Mouse (Mus musculus) embryonic fibroblast, embryonic 13.5 days (primary cell): ENCODE data around the gene Clba1. TPM values are rescaled to one million over a fixed set of nuclear protein-coding genes. Genes with fewer than 3 reads are reported as not detected.

ENCODE experiments used
- H3K27ac ChIP-seq: 2 replicates; pipeline ENCODE4 v1.5.1; 2012; ENCODE audit warnings: low read length, control low read depth, inconsistent platforms; ENCODE audit not compliant: insufficient read depth
- H3K4me1 ChIP-seq: 2 replicates; pipeline ENCODE4 v1.6.1; 2011; ENCODE audit warnings: low read length; ENCODE audit not compliant: control insufficient read depth, insufficient read depth
- H3K4me3 ChIP-seq: 2 replicates; pipeline ENCODE4 v1.5.1; 2011; ENCODE audit warnings: mild to moderate bottlenecking, control low read depth, low read length; ENCODE audit not compliant: insufficient read depth
- CTCF ChIP-seq: IDR thresholded peaks from 2 replicates; pipeline ENCODE4 v1.5.1; 2011; ENCODE audit warnings: mild to moderate bottlenecking, control low read depth, low read length, moderate library complexity, borderline replicate concordance; ENCODE audit not compliant: insufficient read depth
- POLR2A ChIP-seq: IDR thresholded peaks from 2 replicates; pipeline ENCODE4 v1.6.1; 2011; ENCODE audit warnings: low read depth, mild to moderate bottlenecking, control low read depth, low read length, moderate library complexity
- polyA plus RNA-seq: library from polyadenylated mRNA; stranded (reverse); fragments of >200 nt; gene quantifications from 2 replicates; pipeline ENCODE4 v1.2.4, GENCODE M21; 2011; ENCODE audit warnings: low read depth; ENCODE audit not compliant: missing spikeins, insufficient read length

Gene Clba1
- polyA plus RNA-seq, 1 experiment = 13.0 TPM

DNA sequence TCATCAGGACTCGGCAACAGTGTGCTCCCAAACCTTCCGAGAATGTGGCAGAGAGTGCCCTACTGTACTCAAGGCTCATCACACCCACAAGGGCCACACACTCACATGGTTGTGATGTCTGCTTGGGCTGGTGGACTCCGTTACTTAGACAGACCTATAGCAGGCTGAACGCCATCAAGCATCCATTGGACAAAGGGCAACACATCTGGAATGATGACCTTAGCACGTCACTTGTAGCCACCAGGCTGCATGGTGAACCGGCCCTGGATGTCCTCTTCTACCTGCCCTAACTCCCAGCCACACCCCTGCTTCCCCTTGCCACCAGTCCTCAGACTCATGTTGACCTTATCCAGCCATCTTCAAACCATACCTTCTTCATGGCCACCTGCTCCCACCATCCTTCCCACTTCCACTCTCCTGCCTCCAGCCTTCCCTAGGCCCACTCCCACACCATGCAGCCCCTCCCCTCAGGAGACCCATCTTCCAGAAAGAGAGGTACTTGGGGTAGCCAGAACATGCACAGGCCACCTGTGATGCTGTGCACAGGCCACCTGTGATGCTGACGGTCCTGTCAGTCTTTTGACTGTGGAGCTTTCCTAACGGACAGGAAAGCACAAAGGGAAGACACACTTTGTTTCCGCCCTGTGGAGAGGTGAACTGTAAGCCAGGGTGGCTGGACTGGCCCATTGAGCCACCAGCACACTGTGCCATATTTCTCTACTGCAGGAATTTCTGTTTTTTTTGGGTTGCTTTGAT, 50.0 kb downstream of the Clba1 start:
- Histone ChIP-seq H3K4me1 (no peaks in the 10 kb centered on the region; the same call in 1 of the 2 replicates), H3K4me3 (no peak overlapping the region), H3K27ac (no peak overlapping the region)
- no peak for TF ChIP-seq POLR2A
- no peak for TF ChIP-seq CTCF

DNA sequence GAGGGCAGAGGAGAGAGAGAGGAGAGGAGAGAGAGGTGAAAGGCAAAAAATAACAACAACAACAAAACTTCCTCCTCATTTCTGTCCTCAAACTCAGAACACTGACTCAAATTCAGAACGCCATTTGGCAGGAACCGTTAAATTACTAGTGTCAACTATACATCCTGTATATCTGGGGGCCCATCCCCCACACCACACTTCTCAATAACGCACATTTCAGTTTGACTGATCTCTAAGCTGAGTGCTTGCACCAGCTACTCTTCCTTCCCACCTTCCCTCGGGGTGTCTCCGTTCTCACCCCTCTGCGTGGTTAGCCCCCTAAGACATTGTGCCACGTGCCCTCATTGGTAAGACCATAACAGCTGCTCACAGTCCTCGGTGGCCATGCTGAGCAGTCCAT, 51.2 kb downstream of the Clba1 start:
- TF ChIP-seq POLR2A (no peak), CTCF (no peak)
- no peak overlapping the region for H3K27ac ChIP-seq
- no peak overlapping the region for H3K4me3 ChIP-seq
- H3K4me1 ChIP-seq = no peaks in the 10 kb centered on the region; the same call in 1 of the 2 replicates

DNA sequence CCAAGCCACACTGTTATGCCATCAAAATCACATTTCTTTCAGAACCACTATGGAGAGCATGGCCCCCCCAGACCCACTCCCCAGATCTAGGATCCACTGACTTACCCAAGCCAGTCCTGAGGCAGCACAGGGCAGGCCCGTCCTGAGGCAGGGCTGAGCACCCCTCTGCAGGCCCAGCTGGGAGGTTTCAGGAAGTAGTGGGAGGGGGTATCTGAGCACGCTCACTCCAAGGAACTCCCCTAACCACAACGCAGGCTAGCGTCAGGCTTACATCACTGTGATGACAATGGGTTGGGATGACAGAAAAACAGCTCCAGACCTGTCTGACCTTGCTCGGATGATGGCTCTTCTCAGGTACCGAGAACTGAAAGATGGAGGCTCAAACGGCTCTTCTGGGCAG, 52.0 kb downstream of the Clba1 start:
- no peak overlapping the region for H3K4me3 ChIP-seq
- H3K4me1 ChIP-seq = no peaks in the 10 kb centered on the region; the same call in 1 of the 2 replicates
- TF ChIP-seq CTCF (no peak), POLR2A (no peak)
- H3K27ac ChIP-seq = no peak overlapping the region

DNA sequence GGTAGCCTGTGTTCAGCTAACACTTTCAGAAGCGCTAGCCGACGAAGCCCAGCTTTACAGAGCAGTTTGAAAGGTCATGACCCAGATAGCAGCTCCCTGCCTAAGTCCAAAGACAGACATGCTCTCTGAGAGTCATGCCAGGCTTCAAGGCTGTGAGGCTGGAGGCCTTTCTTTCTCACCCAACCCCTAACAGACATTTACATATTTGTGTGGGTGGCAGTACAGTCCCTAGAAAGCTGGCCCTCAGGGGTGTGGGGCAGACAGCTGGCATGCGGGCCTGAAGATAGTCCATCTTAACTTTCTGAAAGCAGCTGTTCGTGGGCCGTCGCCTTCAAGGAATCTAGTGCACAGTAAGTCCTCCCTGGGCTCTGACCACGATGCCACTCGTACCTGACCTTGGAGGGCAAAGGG, 53.2 kb downstream of the Clba1 start:
- Histone ChIP-seq H3K27ac (no peak overlapping the region), H3K4me3 (no peak overlapping the region), H3K4me1 (peaks cover 3% of the 10 kb centered on the region; the same call in 1 of the 2 replicates)
- no peak for TF ChIP-seq CTCF

DNA sequence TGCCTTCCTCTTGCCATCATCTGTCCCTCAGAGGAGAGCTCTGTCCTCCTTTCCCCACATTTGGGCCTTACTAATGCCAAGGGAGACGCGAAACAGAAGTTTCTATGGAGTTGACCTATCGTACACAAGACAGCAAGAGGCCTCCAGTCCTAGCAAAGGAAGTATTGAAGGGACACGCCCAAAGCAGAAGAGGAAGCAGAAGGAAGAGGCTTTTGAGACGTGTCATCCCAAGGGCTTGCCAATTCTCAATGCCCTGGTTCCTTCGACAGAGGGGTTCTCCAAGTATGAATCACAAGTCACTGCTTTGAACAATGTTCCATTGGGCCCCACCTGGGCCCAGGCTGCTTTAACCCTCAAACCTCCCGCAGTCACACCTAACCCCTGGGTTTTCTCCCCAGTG, 56.1 kb downstream of the Clba1 start:
- Histone ChIP-seq H3K4me1 (peaks cover 5% of the 10 kb centered on the region; the same call in 1 of the 2 replicates), H3K4me3 (no peak overlapping the region), H3K27ac (no peak overlapping the region)
- no peak for TF ChIP-seq CTCF
- no peak for TF ChIP-seq POLR2A

Other genes with a start within 250 kb of the Clba1 start
- gene Inf2, start 220.2 kb upstream of the Clba1 start, polyA plus RNA-seq = 67.6 and 103 TPM in 2 replicates
- 2.2 and 4.8 TPM in 2 replicates for gene Adssl1, start 188.9 kb upstream of the Clba1 start, polyA plus RNA-seq
- gene Siva1, start 164.3 kb upstream of the Clba1 start, polyA plus RNA-seq = 89.1 and 93.5 TPM in 2 replicates
- 227 and 248 TPM in 2 replicates for gene Akt1, start 134.1 kb upstream of the Clba1 start, polyA plus RNA-seq
- gene Zbtb42, start 130.1 kb upstream of the Clba1 start, polyA plus RNA-seq = 1.2 and 1.6 TPM in 2 replicates
- 55.0 and 66.1 TPM in 2 replicates for gene Cep170b, start 88.5 kb upstream of the Clba1 start, polyA plus RNA-seq
- 0.30 and 4.2 TPM in 2 replicates for gene Pld4, start 48.3 kb upstream of the Clba1 start, polyA plus RNA-seq
- 170 and 211 TPM in 2 replicates for gene Ahnak2, start 6.3 kb upstream of the Clba1 start, polyA plus RNA-seq
- 44.1 and 53.6 TPM in 2 replicates for gene Cdca4, start 20.5 kb downstream of the Clba1 start, polyA plus RNA-seq
- not detected in 2 replicates for gene Gpr132, start 59.3 kb downstream of the Clba1 start, polyA plus RNA-seq
- 0.25 TPM in 1 of 2 replicates, not detected in the other for gene Jag2, start 120.8 kb downstream of the Clba1 start, polyA plus RNA-seq
- 6.4 and 8.4 TPM in 2 replicates for gene Nudt14, start 133.2 kb downstream of the Clba1 start, polyA plus RNA-seq
- gene Btbd6, start 167.5 kb downstream of the Clba1 start, polyA plus RNA-seq = 7.9 and 9.0 TPM in 2 replicates
- 25.3 and 37.2 TPM in 2 replicates for gene Brf1, start 191.8 kb downstream of the Clba1 start, polyA plus RNA-seq
- gene Pacs2, start 205.6 kb downstream of the Clba1 start, polyA plus RNA-seq = 33.4 and 44.5 TPM in 2 replicates